Mouse (Mus musculus): ENCODE data around the gene Tnpo2.

The Tnpo2 gene

GRCm38 (mm10) chr8:85027922-85028321 is 8.8 kb upstream of the Tnpo2 start:
- DNase-seq = no peak

DNA sequence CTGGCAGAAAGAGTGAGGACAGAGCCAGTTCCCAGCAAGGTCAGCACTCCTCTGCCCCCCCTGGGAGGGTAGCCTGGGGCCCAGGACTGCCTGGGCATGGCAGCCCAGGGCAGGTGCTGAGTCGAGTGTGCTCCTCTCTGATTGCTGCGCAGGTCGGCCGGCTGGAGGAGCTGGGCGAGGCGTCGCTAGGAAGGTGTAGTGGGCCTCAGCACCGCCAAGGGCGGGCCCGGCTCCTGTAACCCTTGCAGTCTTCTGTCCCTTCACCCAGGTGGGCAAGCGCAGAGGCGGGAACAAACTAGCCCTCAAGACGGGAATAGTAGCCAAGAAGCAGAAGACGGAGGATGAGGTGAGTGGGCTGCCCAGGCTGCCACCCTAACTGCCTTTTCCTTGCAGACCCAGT is 7.4 kb upstream of the Tnpo2 start:
- DNase-seq = no peak

DNA sequence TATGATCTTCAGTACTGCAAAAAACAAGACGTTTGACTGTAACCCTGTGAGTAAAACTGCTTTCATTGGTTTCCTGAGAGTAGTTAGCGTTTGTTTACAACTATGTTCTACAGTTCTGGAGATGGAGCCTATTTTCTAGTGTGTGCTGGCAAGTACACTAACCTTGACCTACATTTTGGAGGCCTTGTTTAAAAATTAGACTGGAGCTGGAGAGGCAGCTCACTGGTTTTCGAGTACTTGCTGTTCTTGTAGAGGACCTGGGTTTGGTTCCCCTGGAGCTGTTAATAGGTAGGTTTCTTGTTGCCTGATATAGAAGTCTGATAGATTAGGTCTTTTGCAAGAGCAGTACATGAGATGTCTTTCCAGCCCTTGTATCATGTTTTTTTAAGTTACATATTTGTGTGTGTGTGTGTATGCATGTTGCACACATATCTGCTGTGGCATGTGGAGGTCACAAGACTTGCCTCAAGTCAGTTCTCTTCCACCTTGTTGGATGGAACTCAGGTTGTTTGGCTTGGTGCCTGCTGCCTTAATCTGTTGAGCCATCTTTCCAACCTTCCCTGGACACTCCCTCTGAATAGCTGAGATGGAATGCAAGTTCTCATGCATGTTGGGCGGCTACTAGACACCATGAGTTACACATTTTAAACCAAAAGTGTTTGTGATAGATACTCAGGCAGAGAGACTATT is 3.9 kb upstream of the Tnpo2 start:
- DNase-seq = no peak

DNA sequence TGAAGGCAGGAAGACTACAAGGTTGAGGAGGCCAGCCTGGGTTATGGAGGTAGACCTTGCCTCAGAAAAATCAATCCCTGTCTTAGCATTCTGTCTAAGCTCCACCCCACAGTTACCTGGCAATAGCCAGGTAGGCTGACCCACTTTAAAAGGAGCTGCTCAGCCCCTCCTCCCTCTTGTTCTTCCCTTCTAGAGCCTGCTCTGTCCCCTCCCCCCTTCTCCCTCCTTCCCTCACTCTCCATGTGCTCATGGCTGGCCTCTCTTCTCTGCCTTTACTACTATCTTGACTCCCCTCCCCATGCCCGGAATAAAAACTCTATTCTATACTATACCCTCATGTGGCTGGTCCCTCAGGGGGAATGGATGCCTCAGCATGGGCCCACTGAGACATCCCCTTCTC is 2.8 kb upstream of the Tnpo2 start:
- no peak for DNase-seq

DNA sequence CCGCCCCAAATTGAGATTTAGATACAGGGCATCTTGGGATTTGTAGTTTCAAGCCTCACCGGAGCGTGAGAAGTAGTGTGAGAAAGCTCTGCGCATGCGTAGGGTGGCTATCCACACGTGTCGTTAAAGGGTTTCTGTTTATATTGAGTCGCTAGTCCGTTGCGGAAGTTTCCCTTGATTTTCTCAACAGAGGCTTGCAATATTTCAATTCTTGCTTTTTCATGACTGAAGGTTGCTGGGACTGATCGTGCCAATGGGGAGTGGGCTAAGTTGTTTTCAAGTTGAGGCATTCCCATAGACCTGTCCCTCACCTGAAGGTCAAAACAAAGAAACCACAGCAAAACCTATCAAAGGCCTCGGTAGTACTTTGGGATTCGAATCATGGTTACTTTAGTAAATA is 2.0 kb upstream of the Tnpo2 start:
- DNase-seq = peak; percentile 70

DNA sequence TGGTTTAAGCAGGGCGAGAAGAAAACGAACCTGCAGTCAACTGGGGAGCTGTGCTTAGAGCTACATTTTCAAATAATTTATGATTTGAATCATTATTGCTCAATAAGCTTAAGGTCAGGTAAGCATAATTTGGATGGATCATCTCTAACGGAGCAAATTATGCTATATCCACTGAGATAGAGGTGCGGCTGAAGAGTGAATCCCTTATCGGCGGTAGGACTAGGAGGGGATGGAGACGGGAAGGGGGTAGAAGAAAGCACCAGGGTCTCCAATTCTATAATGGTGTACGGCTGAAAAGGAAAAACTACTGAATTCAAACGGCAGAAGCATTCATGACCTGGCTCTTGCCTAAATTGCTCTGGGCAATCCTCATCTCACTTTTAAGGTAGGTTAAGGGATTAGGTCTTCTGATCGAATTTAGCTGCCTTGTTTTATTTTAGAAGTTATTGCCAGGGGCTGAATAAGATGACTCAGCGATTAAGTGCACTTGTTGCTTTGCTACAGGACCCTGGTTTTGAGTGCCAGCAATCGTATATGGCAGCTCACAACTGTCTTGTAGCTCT is 1.5 kb upstream of the Tnpo2 start:
- no peak for DNase-seq

DNA sequence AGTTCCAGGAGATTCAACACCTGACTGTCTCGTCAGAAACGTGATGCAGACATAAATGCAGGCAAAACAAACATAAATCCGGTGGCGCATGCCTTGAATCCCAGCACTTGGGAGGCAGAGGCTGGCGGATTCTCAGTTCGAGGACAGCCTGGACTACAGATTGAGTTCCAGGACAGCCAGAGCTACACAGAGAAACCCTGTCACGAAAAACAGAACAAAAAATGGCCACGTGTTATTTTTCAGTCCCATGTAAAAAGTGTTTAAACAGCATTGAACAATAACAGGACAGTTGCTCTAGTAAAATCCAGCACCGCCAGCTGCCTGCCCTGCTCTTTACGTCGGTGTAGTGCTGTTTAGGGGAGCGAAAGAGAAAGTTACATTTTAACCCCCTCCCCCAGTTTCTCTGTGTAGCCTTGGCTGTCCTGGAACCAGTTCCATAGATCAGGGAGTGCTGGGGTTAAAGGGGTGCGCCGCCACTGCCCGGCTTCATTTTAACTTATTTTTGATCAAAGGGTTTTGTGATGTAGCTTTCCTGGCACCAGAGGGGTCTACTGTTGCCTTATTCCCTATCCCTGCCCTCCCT is 896 bp upstream of the Tnpo2 start:
- no peak for DNase-seq

DNA sequence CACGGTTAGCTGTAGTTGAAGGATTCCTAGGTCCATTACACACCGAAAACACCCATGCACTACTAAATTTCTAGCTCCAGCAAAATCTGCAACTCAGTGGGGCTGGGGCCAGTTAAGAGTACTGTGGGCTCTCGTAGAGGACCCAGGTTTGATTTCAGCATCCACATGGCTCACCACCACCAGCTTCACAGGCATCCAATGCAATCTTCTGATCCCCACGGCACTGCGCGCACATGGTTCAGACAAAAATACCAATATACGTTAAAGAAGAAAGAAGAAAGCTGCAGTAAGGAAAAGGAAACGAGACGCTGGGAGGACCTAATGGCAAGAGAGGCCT is 366 bp upstream of the Tnpo2 start:
- DNase-seq = no peak

DNA sequence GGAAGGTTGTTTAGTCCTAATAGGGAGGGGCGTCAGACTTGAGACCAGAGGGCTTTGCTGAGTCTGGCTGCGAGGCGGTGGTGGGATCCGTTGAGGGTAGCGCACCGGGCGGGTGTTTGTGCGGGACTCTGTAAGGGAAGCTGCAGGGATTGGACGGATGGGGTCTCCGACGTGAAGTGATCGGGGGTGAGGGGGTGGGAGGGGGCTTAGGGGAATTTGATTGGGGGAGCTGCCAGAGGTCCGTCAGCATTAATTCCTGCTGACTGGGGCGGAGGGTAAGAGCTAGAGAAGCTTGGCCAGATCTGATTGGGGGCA is 608 bp downstream of the Tnpo2 start:
- DNase-seq = no peak

DNA sequence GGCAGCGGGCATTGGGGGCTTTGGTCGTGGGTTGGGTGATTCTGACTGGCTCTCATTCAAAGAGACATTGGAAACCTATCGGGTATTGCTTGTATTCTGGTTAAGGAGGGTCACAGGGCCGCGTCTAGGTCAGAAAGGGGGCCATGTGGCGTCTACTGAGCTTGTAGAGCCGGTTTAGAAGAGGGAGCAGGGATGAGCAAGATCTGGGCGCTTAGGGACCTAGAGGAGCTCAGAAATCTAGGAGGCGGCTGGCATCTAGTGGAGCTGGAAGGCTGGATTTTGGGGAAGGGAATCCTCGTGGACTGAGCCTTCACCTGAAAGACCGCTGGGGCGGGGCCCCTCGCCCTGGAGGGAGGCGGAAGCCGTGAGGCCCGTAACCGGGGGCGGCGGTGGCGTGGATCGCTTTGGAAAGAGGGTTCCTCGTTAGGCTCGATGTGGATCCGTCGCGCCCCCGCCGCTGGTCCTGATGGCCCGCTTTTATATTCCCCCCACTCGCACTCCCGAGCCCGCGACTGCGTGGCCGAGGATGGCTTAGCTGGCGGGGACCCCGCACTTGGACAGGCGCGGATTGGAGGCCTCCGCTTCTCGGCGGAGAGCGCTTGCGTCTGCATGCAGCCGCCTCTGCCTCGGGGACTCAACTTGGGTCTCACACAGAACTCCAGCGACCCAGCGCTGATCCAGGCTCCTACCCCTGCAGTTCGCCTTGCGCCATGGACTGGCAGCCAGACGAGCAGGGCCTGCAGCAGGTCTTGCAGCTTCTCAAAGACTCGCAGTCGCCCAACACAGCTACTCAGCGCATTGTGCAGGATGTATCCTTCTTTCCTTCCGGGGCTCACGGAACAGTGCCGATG is 1.2 kb downstream of the Tnpo2 start:
- peak; percentile 56 for DNase-seq

DNA sequence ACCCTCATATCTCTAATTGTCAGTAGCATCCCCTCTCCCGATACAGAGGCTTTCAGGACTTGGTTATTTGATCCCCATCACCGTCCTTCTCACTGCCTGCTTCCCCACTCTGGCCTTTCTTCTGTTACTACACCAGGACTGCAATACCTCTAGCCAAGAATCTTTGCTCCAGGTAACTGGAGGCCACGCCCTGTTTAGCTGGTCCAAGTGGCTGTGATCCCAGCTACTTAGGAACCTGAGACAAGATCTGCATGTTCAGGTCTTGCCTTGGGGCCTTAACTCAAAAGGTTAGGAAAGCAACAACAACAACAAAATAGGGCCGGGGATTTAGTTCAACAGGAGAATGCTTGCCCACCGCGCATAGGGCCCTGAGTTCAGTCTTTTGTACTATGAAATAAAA is 6.9 kb downstream of the Tnpo2 start:
- DNase-seq = no peak

GRCm38 (mm10) chr8:85057367-85057766 is 20.7 kb downstream of the Tnpo2 start:
- DNase-seq = no peak

DNA sequence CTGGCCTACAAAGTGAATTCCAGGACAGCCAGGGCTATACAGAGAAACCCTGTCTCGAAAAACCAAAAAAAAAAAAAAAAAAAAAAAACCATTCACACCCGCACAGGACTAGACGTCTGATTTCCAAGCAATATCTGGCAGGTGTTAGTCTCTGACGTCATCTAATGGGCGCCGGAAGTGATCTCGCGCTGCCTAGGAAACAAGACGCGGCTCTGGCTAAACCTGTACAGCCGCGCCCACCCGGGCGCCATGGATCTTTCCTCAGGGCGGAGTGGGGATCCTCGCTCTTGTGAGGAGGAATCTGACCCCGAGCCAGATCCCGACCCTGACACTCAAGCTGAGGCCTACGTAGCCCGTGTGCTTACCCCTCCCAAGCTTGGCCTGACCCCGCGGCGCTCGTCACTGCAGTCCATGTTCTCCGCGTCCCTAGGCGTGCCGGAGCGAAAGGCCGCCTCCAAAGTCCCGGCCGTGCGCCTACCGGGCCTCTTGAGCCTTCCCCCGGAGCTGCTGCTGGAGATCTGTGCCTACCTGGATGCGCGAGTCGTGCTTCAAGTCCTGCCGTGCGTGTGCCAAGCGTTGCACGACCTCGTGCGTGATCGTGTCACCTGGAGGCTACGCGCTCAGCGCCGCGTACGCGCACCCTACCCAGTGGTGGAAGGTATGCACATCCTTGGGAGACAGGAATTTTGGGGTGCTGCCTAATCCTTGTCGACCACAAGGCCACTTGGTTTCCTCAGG is 23.3 kb downstream of the Tnpo2 start, which contains the start of gene Fbxw9:
TSS of gene Fbxw9 (plus strand) at position 177 of the 738 bp plus-strand sequence.
- DNase-seq = peak; percentile 92

DNA sequence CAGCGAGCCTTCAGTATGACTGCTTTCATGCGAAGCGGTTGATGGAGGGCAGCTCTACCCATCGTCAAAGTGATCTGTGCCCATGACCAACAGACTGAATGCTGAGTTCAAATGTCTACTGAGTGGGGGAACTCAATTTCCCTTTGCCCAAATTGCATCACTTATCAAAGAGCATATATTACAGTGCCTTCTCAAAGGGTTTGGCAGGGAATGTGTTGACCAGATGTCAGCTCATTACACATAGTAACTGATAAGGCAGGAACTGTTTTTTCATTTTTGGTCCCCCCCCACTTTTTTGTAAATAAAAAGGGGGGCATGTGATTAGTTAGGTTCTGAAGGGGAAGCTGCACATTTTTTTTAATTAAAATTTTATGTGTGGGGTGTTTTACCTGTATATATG is 25.9 kb downstream of the Tnpo2 start:
- no peak for DNase-seq

DNA sequence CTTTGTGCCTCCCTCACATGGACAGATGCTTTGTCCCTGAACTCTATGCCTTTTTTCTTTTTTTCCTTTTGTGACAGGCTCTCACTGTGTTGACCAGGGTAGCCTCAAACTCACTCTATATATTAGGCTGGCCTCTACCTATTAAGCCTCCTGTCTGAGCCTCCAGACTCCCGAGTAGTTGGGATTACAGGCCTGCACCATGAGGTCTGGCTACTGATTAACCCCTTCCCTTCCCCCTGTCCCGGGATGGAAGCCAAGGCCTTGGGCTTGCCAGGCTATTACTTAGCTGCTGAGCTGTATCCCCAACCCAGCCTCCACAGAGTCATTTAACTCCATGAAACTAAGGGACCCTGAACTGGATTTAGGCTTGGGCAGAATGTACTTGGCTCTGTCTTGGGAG is 28.5 kb downstream of the Tnpo2 start:
- DNase-seq = no peak

DNA sequence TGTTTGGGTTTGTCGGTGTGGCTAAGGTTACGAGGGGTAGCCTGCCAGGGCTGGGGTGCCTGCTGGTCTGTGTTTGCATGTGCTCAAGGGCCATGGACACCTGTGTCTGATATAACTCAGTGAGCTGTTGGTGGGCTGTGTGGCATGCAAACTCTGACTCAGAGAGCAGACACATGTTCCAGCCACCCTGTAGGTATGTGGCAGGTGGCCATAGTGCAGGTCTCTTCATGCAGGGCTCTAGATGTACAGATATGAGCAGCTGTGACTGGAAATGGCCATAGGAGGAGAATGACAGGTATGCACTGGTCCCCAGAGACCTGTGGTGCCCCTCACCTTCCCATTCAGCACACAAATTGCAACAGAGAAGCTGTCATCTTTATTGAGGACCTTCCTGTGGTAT is 30.4 kb downstream of the Tnpo2 start:
- DNase-seq = no peak

GRCm38 (mm10) chr8:85067982-85068381 is 31.3 kb downstream of the Tnpo2 start, which contains the start of gene Gm5741:
Gm5741 (minus strand) TSS chr8:85067982.
- DNase-seq = no peak

DNA sequence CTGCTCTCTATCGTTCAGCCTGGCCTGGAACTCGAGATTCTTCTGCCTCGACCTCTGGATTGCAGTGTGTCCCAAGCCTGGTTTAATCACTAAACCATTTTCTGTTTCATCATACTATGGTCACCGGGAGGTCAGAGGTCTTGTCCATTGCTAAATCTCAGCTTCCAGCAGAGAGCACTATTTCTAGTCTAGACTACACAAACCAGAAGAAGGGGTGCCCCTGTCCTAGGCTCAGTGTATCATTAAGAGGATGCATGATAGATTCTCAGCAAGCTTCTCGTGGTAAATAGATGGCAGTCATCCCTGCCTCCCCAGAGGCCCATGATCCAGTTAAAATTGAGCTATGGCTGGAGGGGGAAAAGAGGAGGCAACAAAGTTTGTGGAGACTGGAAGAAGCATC is 34.3 kb downstream of the Tnpo2 start:
- DNase-seq = no peak

DNA sequence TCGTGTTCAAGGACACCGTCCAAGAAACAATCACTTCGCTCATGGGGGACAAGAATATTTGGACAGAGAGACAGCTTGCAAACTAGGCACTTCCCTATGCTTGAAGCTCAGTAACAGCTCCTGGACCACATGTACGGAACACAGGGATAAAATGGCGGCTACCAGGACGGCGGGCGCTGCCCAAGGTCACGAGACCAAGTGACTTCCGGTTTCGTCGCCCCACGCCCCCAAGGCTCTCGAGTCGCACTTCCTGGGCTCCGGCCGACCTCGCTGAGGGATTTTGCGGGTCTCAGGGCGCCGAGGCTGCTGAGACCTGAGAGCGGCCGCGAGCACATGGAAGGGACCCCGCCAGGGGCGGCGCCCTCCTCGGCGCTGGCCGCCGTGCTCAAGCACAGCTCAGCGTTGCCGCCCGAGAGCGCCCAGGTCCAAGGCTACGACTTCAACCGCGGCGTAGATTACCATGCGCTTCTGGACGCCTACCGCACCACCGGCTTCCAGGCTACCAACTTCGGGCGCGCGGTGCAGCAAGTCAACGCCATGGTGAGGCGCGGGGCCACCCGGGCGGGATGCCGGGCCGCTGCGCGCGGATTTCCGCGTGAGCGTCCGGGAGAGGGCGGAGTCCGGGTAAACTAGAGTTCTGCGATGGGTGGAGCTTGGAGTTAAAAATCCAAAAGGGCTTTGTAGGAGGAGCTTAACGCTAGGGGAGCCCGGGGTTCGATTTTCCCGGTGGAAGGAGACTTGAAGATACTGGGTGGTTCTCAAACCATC is 35.0 kb downstream of the Tnpo2 start, which contains the start of gene Dhps:
TSS of gene Dhps (plus strand) at position 244 of the 768 bp plus-strand sequence.
- peak; percentile 94 for DNase-seq

- DNase-seq = no peak
Measured at GRCm38 (mm10) chr8:85072364-85072929, 35.7 kb downstream of the Tnpo2 start.

GRCm38 (mm10) chr8:85073041-85073612 is 36.4 kb downstream of the Tnpo2 start:
- no peak for DNase-seq

GRCm38 (mm10) chr8:85074167-85074566 is 37.5 kb downstream of the Tnpo2 start:
- DNase-seq = no peak

Measured in right cerebral cortex, adult 18-20 months (tissue).